Mouse (Mus musculus): ENCODE data around the gene Arl13b. TPM values are rescaled to one million over a fixed set of nuclear protein-coding genes. Genes with fewer than 3 reads are reported as not detected.

Arl13b gene
- total RNA-seq (2023): 2.4 and 4.6 TPM in 2 replicates

DNA sequence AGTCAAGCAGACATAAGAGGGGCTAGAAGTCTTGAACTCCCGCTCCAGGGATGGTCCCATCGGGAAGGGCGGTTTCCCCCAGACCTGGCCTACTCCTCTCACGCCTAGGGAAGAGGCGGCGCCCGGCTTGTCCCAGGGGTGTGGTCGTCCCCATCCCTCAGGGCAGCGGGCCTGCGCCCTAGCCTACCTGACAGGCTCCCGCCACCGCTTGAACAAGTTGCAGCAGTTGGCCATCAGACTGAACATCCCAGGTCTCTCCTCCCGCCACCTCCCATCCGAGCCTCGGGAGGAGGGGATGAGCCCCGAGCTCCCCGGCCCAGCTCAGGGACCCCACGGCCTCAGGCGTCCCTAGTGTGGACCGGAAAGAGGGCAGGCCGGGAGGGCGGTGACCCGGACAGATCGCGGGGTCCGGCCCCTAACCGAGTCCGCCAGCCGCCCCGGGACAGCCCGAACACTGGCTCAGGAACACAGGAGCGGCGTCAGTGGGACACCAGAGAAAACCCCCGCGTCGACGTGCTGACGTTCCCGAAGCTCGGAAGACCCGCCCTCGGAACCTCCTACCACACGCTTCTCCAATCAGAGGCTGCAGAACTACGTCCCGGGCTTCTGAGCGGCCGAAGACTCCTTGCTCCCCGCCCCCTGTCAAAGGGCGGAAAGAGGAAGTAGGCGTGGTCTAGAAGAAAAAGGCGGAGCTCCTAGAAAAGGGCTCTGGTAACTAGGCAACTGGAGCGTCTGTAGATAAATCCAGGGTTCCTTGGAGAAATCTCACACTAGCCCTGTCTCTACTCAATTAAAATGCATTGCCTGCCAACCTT is at the start of gene Arl13b:
Gene Arl13b, minus strand, starts transcription at position 543 of the 815 bp plus-strand sequence.

GRCm38 (mm10) chr16:62854191-62855068 is 7.6 kb upstream of the Arl13b start, which contains the start of gene Pros1:
Pros1 (plus strand) TSS chr16:62854307.

DNA sequence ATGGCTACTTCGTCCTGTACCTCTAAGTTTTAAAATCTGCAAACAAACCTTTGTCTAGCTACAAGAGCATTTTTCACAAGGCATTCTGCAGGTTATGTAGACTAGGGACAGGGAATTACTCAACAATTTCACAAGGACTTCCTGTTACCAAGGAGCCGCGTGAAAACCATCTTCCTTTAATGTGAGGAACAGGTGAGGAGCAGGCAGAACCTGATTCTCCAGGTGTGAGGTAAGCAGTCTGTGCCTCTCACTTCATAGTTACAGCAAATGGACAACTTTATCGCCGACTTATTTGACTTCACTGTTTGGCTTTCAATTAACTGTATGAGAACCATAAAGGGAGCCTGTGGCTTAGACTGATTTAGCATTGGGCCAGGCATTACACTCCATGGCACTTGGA is 32.3 kb downstream of the Arl13b start, which contains the start of gene Stx19:
Gene Stx19, plus strand, starts transcription at position 186 of the 400 bp plus-strand sequence.

DNA sequence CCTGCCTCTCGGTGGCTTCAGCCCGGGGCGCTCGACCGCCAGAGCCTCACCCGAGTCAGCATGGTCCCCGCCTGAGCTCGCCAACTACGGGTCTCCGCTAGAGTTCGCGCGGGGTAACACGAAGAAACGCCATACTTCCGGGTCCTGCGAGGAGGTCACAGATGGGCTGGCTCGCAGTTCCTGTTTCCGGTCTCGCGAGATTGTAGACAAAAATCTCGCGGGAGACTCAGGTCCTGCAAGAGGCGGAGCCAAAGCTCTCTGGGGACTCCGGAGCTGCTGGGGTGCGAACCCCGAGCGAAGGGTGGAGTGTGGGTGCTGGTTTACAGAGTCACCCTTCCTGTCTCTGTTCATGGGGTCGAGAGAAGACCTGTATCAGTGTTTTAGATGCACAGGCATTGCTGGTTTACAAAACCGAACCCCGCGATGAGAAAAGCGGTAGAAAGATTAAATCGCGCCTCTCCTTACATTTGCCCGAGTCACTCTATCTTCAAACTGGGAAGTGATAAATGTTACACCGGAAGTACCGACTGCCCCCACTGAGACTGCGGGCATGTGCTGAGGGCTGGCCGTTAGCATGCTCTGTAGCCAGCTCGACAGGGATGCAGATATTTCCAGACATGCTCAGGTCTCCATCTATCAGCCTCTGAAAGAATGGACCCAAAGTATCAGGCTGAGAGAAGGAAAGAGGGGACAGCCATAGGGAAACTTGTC is 60.1 kb downstream of the Arl13b start, which contains the start of gene Nsun3:
Gene Nsun3, minus strand, starts transcription at position 198 of the 711 bp plus-strand sequence.

Other genes with a start within 250 kb of the Arl13b start
- gene Nsun3, start 60.2 kb downstream of the Arl13b start, total RNA-seq (2023): 9.3 and 9.9 TPM in 2 replicates
- gene Stx19, start 32.4 kb downstream of the Arl13b start, total RNA-seq (2023): 0.25 TPM in 1 of 2 replicates, not detected in the other
- gene Pros1, start 7.3 kb upstream of the Arl13b start, total RNA-seq (2023): 2.3 and 4.2 TPM in 2 replicates